Mouse (Mus musculus) lung, embryonic 16.5 days (tissue): Measurements from ENCODE around the gene Wdr11. TPM values are rescaled to one million over a fixed set of nuclear protein-coding genes. Genes with fewer than 3 reads are reported as not detected.
A peak's percentile ranks its signal among the peaks of the same experiment; 100 is the strongest.

Experiments used
- ATAC-seq: fragments of 200-750 bp; cut with Nextera tagmentation; 2 replicates; pipeline ENCODE4 v1.8.0; 2017; ENCODE audit warnings: low read depth, mild to moderate bottlenecking, moderate library complexity
- H3K27ac ChIP-seq: fragments of 300-500 bp; sonication (generic); 2 replicates; pipeline ENCODE4 v1.5.1; 2014; ENCODE audit warnings: mild to moderate bottlenecking, control low read depth, low read length
- H3K27me3 ChIP-seq: fragments of 300-500 bp; sonication (generic); 2 replicates; pipeline ENCODE4 v1.6.1; 2014; ENCODE audit warnings: low read depth, low read length, mixed read lengths; ENCODE audit not compliant: control insufficient read depth, insufficient read depth
- H3K36me3 ChIP-seq: fragments of 300-500 bp; sonication (generic); 2 replicates; pipeline ENCODE4 v1.6.1; 2014; ENCODE audit warnings: low read length; ENCODE audit not compliant: control insufficient read depth, insufficient read depth
- H3K4me1 ChIP-seq: fragments of 300-500 bp; sonication (generic); replicated peaks from 2 replicates; pipeline ENCODE4 v1.6.1; 2014; ENCODE audit warnings: low read length, mixed read lengths; ENCODE audit not compliant: control insufficient read depth, insufficient read depth
- H3K4me2 ChIP-seq: fragments of 300-500 bp; sonication (generic); 2 replicates; pipeline ENCODE4 v1.6.1; 2014; ENCODE audit warnings: low read depth, low read length, control low read depth
- H3K4me3 ChIP-seq: fragments of 300-500 bp; sonication (generic); 2 replicates; pipeline ENCODE4 v1.5.1; 2014; ENCODE audit warnings: mild to moderate bottlenecking, low read length, control low read depth
- H3K9ac ChIP-seq: fragments of 300-500 bp; sonication (generic); 2 replicates; pipeline ENCODE4 v1.6.1; 2014; ENCODE audit warnings: low read length, control low read depth
- H3K9me3 ChIP-seq: fragments of 300-500 bp; sonication (generic); 2 replicates; pipeline ENCODE4 v1.6.1; 2016; ENCODE audit warnings: low read length; ENCODE audit not compliant: control insufficient read depth
- WGBS: fragments of 180-500 bp; shearing (Covaris S2); extraction: QIAGEN DNeasy Blood & Tissue Kit; methylation state at CpG from one replicate; pipeline ENCODE4 v1.1.7; 2014; 5-methylcytosine and 5-hydroxymethylcytosine counted together
- polyA plus RNA-seq: library from polyadenylated mRNA; unstranded; fragments of >200 nt; fragmentation: Nextera tagmentation; extraction: Ambion mirVana; gene quantifications from 2 replicates; pipeline ENCODE4 v1.2.1, GENCODE M21; 2015

Gene Wdr11
- polyA plus RNA-seq, 1 experiment from 2014 or later = 38.4 TPM

DNA sequence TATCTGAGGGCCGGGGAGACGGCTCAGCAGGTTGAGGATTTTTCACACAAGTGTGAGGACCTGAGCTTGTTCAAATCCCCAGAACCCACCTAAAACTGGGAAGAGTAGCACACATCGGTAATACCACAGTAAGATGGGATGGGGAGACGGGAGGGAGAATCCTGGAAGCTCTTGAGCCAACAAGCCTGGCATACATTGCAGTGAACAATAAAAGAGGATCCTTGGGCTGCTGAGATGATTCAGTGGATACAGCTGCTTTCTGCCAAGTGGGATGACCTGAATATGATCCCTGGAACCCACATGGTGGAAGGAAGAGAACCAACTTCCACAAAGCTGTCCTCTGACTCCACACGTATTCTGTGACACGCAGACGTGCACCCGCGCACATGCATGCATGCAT, 68.9 kb downstream of the Wdr11 start:
- H3K9ac ChIP-seq = 0 out of 2 replicates have a peak overlapping the region, but pooled peaks have one; percentile 11
- H3K27me3 ChIP-seq = no peaks in the 10 kb centered on the region
- ATAC-seq = no peak
- H3K36me3 ChIP-seq = no peaks in the 10 kb centered on the region
- WGBS = 78% methylated on average over 9 of the region's 9 CpGs
- H3K4me2 ChIP-seq = no peak overlapping the region
- no peaks in the 10 kb centered on the region for H3K9me3 ChIP-seq
- H3K4me3 ChIP-seq = no peak overlapping the region
- peaks cover 37% of the 10 kb centered on the region for H3K4me1 ChIP-seq
- no peak overlapping the region for H3K27ac ChIP-seq

DNA sequence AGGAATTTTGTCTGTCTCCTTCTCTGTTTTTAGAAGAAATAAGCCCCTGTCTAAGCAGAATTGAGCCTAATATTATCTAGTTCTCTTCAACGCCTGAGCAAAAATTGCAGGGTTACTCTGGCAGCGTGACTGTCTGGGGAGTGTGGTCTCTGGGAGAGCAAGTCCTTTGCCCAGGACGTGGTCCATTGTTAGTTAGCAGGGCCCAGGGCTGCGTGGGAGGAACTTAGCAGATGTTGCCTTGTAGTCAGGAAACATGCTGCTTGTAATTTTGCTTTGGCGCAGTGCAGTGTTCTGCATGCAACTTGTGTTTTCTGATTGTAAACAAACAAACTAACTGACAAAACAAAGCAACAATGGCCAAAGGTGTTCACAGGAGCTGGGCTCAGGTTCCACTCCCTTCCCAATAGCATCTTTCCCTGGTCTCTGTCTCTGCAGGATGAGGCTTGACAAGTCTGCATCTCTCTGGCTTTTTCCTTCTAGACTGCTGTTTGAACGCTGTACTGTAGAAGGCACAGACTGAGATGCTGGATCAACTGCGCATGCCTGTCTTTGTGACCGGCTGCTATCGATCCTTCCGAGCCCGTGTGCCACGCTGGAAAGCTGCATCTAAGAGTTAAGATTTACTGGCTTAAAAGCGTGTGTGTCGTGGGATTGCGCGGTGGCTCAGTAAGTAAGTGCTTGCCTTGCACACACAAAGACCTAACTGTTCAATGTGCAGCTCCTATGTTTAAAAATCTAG, 70.6 kb downstream of the Wdr11 start:
- peak overlapping the region; percentile 17 for H3K9ac ChIP-seq
- H3K27ac ChIP-seq = peak overlapping the region; percentile 44
- no peaks in the 10 kb centered on the region for H3K27me3 ChIP-seq
- ATAC-seq = no peak
- H3K36me3 ChIP-seq = no peaks in the 10 kb centered on the region
- H3K4me2 ChIP-seq = no peak overlapping the region
- H3K9me3 ChIP-seq = no peaks in the 10 kb centered on the region
- WGBS = 59% methylated on average over 16 of the region's 16 CpGs
- peaks cover 33% of the 10 kb centered on the region; the same call in 1 of the 2 replicates for H3K4me1 ChIP-seq
- H3K4me3 ChIP-seq = no peak overlapping the region

DNA sequence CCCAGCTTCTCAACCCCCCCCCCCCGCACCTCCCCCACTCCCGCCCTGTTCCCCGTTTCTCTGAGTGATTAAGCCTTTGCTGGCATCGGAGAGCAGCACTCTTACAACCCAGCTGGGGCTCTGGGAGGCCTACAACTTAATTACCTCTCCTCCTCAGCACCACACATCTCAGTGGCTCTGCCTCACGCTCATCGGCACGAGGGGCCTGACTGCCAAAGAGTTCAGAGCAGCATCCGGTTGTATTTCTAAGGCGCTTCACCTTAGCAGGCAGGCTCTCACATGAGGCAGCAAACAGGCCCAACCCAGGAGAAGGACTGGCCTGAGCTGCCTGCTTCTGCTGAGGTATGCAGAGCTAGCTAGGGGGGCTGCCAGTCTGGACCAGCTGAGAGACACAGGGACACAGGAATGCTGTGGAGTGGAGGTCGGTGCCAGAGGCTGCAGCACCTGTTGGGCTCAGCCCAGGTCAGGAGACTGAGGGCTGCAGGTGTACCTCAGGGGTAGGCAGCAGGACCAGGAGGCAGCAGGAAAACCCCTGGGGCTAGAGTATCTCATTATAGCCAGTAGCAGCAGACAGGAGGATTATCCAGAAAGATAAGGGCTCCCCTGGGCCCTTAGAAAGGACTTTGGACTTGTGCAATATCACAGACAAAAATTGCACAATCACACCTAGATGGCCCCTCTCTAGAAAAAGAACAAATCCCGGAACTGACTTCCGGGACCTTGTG, 72.3 kb downstream of the Wdr11 start:
- H3K36me3 ChIP-seq = no peaks in the 10 kb centered on the region
- no peak overlapping the region for H3K4me2 ChIP-seq
- no peak overlapping the region for H3K4me3 ChIP-seq
- 31% methylated on average over 11 of the region's 12 CpGs for WGBS
- H3K27me3 ChIP-seq = no peaks in the 10 kb centered on the region
- peak overlapping the region; percentile 16 for H3K9ac ChIP-seq
- H3K4me1 ChIP-seq = peaks cover 33% of the 10 kb centered on the region; the same call in 1 of the 2 replicates
- H3K9me3 ChIP-seq = no peaks in the 10 kb centered on the region
- H3K27ac ChIP-seq = peak overlapping the region; percentile 73
- ATAC-seq = peak; percentile 72

DNA sequence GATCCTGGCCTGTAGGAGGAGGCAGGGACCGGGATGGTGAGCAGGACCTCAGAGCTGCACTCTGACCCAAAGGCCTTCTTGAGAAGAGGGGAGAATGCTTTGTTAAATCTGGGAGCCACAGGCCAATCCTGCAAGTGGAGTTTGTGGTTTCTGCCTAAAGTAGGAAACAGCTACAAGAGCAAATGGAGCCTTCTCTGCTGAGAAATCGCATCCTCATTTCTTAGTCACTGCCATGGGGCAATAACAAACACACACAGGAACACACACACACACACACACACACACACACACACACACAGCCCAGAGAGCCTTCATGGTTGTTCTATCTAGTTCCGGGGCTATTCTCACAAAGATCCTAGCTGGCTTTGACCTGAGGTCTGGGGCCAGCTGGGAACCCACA, 73.7 kb downstream of the Wdr11 start:
- H3K27ac ChIP-seq = peak overlapping the region; percentile 55
- no peak overlapping the region for H3K4me2 ChIP-seq

DNA sequence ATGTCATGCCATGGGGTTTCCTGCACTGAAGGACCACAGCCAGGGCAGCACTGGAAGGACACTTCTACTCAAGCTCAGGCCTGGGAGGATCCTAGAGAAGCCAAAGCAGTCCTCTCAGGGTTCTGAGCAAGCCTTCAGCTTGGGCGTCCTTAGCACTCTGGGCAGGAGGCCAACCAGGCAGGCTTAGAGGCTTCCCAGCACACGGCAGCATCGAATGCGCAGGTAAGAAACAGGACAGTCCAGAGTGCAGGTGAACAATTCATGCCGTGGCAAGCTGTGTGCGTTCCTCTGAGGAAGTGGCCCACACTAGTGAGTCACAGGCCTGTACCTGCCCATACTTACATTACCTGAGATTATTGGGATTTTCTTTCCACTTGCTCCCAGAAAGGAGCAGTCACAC, 74.3 kb downstream of the Wdr11 start:
- Histone ChIP-seq H3K9ac (no peak overlapping the region), H3K4me2 (no peak overlapping the region), H3K9me3 (no peaks in the 10 kb centered on the region), H3K4me3 (no peak overlapping the region), H3K4me1 (peaks cover 35% of the 10 kb centered on the region), H3K27ac (peak overlapping the region; percentile 55), H3K36me3 (no peaks in the 10 kb centered on the region), H3K27me3 (no peaks in the 10 kb centered on the region)
- 40% methylated on average over 6 of the region's 6 CpGs for WGBS
- ATAC-seq = peak; percentile 44

More for the DNA sequence above, 73.7 kb downstream of the Wdr11 start:
- Histone ChIP-seq H3K9ac (no peak overlapping the region), H3K36me3 (no peaks in the 10 kb centered on the region), H3K27me3 (no peaks in the 10 kb centered on the region), H3K4me3 (no peak overlapping the region), H3K4me1 (peaks cover 31% of the 10 kb centered on the region), H3K9me3 (no peaks in the 10 kb centered on the region)
- 74% methylated on average over 3 of the region's 3 CpGs for WGBS
- ATAC-seq = no peak

DNA sequence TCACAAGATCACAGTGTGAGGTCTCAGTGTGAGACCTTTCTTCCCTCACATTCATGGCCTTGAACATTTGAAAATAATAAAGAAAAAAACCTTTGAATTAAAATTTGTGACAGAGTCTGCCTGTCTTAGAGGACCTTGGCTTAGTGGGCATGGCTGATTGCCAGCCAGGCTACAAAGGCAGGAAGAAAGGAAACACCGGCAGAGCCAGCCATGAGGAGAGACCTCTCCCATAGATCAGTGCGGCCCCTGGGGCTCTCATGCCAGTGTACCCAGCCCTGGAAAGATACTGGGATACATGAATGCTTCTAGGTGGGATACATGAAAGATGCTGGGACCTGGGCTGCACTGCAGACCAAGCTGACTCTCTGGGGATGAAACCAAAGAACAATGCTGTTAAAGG, 74.9 kb downstream of the Wdr11 start:
- H3K9me3 ChIP-seq = no peaks in the 10 kb centered on the region
- H3K27me3 ChIP-seq = no peaks in the 10 kb centered on the region
- 46% methylated on average over 2 of the region's 2 CpGs for WGBS
- no peak for ATAC-seq
- H3K36me3 ChIP-seq = no peaks in the 10 kb centered on the region
- H3K4me3 ChIP-seq = no peak overlapping the region
- H3K9ac ChIP-seq = no peak overlapping the region
- H3K4me2 ChIP-seq = no peak overlapping the region
- H3K27ac ChIP-seq = peak overlapping the region; percentile 55
- peaks cover 38% of the 10 kb centered on the region for H3K4me1 ChIP-seq

DNA sequence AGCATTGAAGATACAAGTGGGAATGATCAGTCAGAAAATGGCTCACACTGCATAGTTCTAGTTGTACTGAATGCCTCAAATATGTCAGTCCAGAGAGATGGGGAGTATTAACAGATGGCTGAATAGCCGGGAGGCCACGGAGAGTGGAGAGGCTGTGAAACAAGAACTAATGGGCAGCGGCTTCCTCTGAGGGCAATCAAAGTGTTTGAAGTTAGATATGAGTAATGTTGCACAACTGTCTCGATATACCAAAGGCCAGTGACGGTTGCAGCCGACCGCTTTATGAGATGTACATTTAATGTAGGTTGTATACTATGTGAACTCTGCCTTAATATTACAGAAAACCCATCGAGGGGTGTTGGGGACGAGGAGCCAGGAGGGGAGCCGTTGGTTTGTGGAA, 78.6 kb downstream of the Wdr11 start:
- 30% methylated on average over 10 of the region's 10 CpGs for WGBS
- Histone ChIP-seq H3K27me3 (no peaks in the 10 kb centered on the region), H3K9ac (no peak overlapping the region), H3K36me3 (no peaks in the 10 kb centered on the region), H3K4me3 (no peak overlapping the region), H3K27ac (peak overlapping the region; percentile 93), H3K4me1 (peaks cover 22% of the 10 kb centered on the region), H3K9me3 (no peaks in the 10 kb centered on the region), H3K4me2 (no peak overlapping the region)
- ATAC-seq = no peak

DNA sequence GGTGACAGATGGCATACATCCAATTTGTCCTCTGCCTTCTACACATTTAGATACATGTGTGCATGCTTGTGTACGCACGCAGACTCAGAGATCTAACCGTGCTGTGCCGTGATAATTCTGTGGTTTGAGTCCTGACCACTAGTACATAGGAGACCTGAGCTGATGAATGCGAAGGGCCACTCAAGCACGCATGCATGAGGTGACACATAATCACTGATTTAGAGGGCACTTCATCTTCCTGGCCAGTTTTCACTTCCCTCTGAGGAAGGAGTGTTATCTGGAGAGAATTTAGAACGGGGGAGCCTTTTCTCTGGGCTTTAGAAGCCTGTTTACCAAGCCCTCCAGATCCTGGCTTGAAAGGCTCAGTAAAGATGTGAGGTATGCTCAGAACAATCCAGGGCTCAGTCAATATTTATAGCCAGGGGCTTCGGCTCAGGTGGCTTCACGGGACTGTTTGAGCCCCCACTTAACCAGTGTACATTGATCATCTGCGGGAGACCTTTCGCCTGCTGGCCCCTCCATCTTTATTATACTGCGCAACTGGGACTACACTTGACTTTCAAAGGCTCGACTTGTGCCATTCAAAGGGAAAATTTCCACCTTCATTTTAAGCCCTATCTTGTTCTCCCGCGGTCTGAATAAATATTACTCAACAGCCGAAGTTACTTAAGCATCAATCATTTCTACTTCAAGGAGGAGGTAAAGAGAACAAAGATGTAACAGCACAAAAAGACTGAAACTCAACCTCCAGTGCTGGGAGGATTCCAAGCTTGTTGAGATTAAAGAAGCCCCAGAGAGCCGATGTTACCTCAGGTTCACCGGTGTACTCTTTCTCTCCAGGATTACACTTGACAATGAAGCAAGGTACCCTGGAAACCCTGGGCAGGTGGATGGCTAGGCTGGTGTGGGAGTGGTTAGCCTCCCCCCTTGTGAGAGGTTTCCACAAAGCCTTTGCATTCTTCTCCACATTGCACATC, 80.3 kb downstream of the Wdr11 start:
- WGBS = 46% methylated on average over 18 of the region's 18 CpGs
- Histone ChIP-seq H3K4me1 (peaks cover 22% of the 10 kb centered on the region), H3K27ac (peak overlapping the region; percentile 93), H3K9me3 (no peaks in the 10 kb centered on the region), H3K9ac (no peak overlapping the region; the same call in 1 of the 2 replicates), H3K36me3 (no peaks in the 10 kb centered on the region), H3K27me3 (no peaks in the 10 kb centered on the region), H3K4me3 (no peak overlapping the region), H3K4me2 (no peak overlapping the region)
- ATAC-seq = peak; percentile 92
